In genomic region chr1:64684440-64684839, GRCm38 (mm10) we compare ENCODE assay signal across 21 mouse cellular contexts. TPM values are rescaled to one million over a fixed set of nuclear protein-coding genes. Genes with fewer than 3 reads are reported as not detected.
A peak's percentile ranks its signal among the peaks of the same experiment; 100 is the strongest.
DNase-seq lines count a peak whose midpoint lies in the region; ATAC-seq lines count a peak whose summit lies in the region.
"Had no signal": no experiment of that assay in that cellular context is flagged by ENCODE, and none has a peak within 500 bp of the region (broad histone marks: within the 10 kb centered on the region; RNA-seq: fewer than 3 reads in every experiment).

No protein-coding gene starts in this region.

- intact Hi-C loops in heart, postnatal 10 days (cut with DNase I), result no loop called here

- H3K4me1 ChIP-seq in liver, embryonic 12.5 days, result peaks cover 46% of the 10 kb centered on the region
- H3K4me1 ChIP-seq in liver, embryonic 15.5 days (replicated peaks), result peaks cover 21% of the 10 kb centered on the region
- H3K4me1 ChIP-seq: hindbrain, embryonic 15.5 days had no signal

- H3K27ac ChIP-seq in liver, embryonic 12.5 days, result no peak overlapping the region
- no peak overlapping the region for H3K27ac ChIP-seq in liver, embryonic 15.5 days (replicated peaks)
- H3K27ac ChIP-seq: embryonic facial prominence, embryonic 12.5 days; embryonic facial prominence, embryonic 15.5 days; heart, adult 2 months; heart, embryonic 10.5 days; heart, embryonic 13.5 days; hindbrain, embryonic 12.5 days; hindbrain, embryonic 15.5 days had no signal

- no peaks in the 10 kb centered on the region for H3K27me3 ChIP-seq in liver, embryonic 12.5 days (replicated peaks)
- no peaks in the 10 kb centered on the region for H3K27me3 ChIP-seq in liver, embryonic 15.5 days
- H3K27me3 ChIP-seq: embryonic facial prominence, embryonic 12.5 days; embryonic facial prominence, embryonic 15.5 days; heart, embryonic 13.5 days; hindbrain, embryonic 12.5 days; hindbrain, embryonic 15.5 days; Patski had no signal

- no peak overlapping the region for H3K4me3 ChIP-seq in liver, embryonic 12.5 days
- no peak overlapping the region for H3K4me3 ChIP-seq in liver, embryonic 15.5 days (replicated peaks)
- H3K4me3 ChIP-seq: embryonic facial prominence, embryonic 12.5 days; embryonic facial prominence, embryonic 15.5 days; heart, adult 2 months; heart, embryonic 10.5 days; heart, embryonic 13.5 days; hindbrain, embryonic 12.5 days; hindbrain, embryonic 15.5 days had no signal

- peak; percentile 41 for DNase-seq in heart, adult 11 months
- no peak for DNase-seq in heart, postnatal 10 days
- DNase-seq in spleen, postnatal 10 days (ENCODE audit: low spot score in 2 of 2), result no peak
- DNase-seq: adrenal gland, postnatal 14 days; cerebellum, adult 11-12 months; cerebellum, adult 8-10 months; cerebellum, postnatal 14 days; forebrain, postnatal 0 days; gastrocnemius, postnatal 25 days; heart, adult 2 months had no signal

- H3K36me3 ChIP-seq in liver, embryonic 12.5 days, result peaks cover 4% of the 10 kb centered on the region; the same call in 1 of the 2 replicates
- no peaks in the 10 kb centered on the region for H3K36me3 ChIP-seq in liver, embryonic 15.5 days (replicated peaks)
- H3K36me3 ChIP-seq: embryonic facial prominence, embryonic 12.5 days; embryonic facial prominence, embryonic 15.5 days; heart, embryonic 10.5 days; heart, embryonic 13.5 days; hindbrain, embryonic 12.5 days; hindbrain, embryonic 15.5 days had no signal

- ATAC-seq in liver, embryonic 12.5 days, result peak; percentile 82
- peak; percentile 47; the same call in 1 of the 2 replicates for ATAC-seq in liver, embryonic 15.5 days (ENCODE audit: insufficient read depth)
- no peak for ATAC-seq in megakaryocyte-erythroid progenitor cell, adult 5-6 weeks (replicated peaks; ENCODE audit: low FRiP score, low TSS enrichment, poor library complexity, severe bottlenecking)
- ATAC-seq: forebrain, embryonic 14.5 days; forebrain, postnatal 0 days; Patski had no signal

- 41% methylated on average over 2 of the region's 2 CpGs for WGBS in liver, embryonic 12.5 days (ENCODE audit: insufficient replicate concordance)
- 40% methylated on average over 2 of the region's 2 CpGs for WGBS in liver, embryonic 15.5 days (ENCODE audit: insufficient replicate concordance)

- H3K9ac ChIP-seq in liver, embryonic 12.5 days, result no peak overlapping the region
- no peak overlapping the region for H3K9ac ChIP-seq in liver, embryonic 15.5 days
- H3K9ac ChIP-seq: embryonic facial prominence, embryonic 12.5 days; embryonic facial prominence, embryonic 15.5 days; forebrain, postnatal 0 days; heart, embryonic 13.5 days; hindbrain, embryonic 12.5 days; hindbrain, embryonic 15.5 days had no signal

- no peak overlapping the region for H3K4me2 ChIP-seq in liver, embryonic 12.5 days
- H3K4me2 ChIP-seq in liver, embryonic 15.5 days, result no peak overlapping the region
- H3K4me2 ChIP-seq: embryonic facial prominence, embryonic 12.5 days; embryonic facial prominence, embryonic 15.5 days; heart, embryonic 13.5 days; hindbrain, embryonic 12.5 days; hindbrain, embryonic 15.5 days had no signal

- H3K9me3 ChIP-seq in liver, embryonic 12.5 days (replicated peaks), result no peaks in the 10 kb centered on the region
- H3K9me3 ChIP-seq in liver, embryonic 15.5 days (replicated peaks), result no peaks in the 10 kb centered on the region
- H3K9me3 ChIP-seq: embryonic facial prominence, embryonic 12.5 days; embryonic facial prominence, embryonic 15.5 days; heart, embryonic 10.5 days; heart, embryonic 13.5 days; hindbrain, embryonic 12.5 days; hindbrain, embryonic 15.5 days had no signal

RNA-seq across cellular contexts. Expression of gene Ccnyl1, which starts 5.8 kb away (rescaled TPM):
- 10 to 100 TPM; 24.0 to 27.6 TPM for total RNA-seq in heart, postnatal 10 days (2021)
- polyA plus RNA-seq in liver, embryonic 12.5 days (2016; fragmentation: Nextera tagmentation; extraction: Ambion mirVana), result 1.6 and 2.3 TPM in 2 replicates
- polyA plus RNA-seq in liver, embryonic 15.5 days (2015; fragmentation: Nextera tagmentation; extraction: Ambion mirVana), result 0.67 and 0.98 TPM in 2 replicates
- total RNA-seq in megakaryocyte-erythroid progenitor cell, adult 5-6 weeks (2014; fragmentation: Nextera tagmentation), result 1.8 and 2.6 TPM in 2 replicates
- total RNA-seq in megakaryocyte-erythroid progenitor cell, adult 5-6 weeks (2017), result 2.2 and 5.0 TPM in 2 replicates

RNA-seq across cellular contexts. Expression of gene Fzd5, which starts 53.1 kb away (rescaled TPM):
- 1 to 10 TPM; 6.4 to 7.9 TPM for total RNA-seq in heart, postnatal 10 days (2021)
- 3.6 and 4.1 TPM in 2 replicates for polyA plus RNA-seq in liver, embryonic 12.5 days (2016; fragmentation: Nextera tagmentation; extraction: Ambion mirVana)
- polyA plus RNA-seq in liver, embryonic 15.5 days (2015; fragmentation: Nextera tagmentation; extraction: Ambion mirVana), result 2.1 and 2.3 TPM in 2 replicates
- total RNA-seq in megakaryocyte-erythroid progenitor cell, adult 5-6 weeks (2014; fragmentation: Nextera tagmentation), result 0.52 and 1.5 TPM in 2 replicates
- 2.0 and 2.6 TPM in 2 replicates for total RNA-seq in megakaryocyte-erythroid progenitor cell, adult 5-6 weeks (2017)

Comparison
In these comparisons a context has a peak if more than half of its experiments do, and no peak if none do; other contexts are left out.
1. RNA of gene Ccnyl1, which starts 5.8 kb away (total RNA-seq): 24.0 to 27.6 TPM in heart, postnatal 10 days; 1.8 to 5.0 TPM in megakaryocyte-erythroid progenitor cell, adult 5-6 weeks; every median in the first group is over 4 times any median in the second.